Mouse (Mus musculus) heart, embryonic 12.5 days (tissue): ENCODE results near the gene Zkscan6. TPM values are rescaled to one million over a fixed set of nuclear protein-coding genes. Genes with fewer than 3 reads are reported as not detected.

Experiments used
- polyA plus RNA-seq: library from polyadenylated mRNA; unstranded; fragments of >200 nt; fragmentation: Nextera tagmentation; extraction: Ambion mirVana; gene quantifications from 2 replicates; pipeline ENCODE4 v1.2.1, GENCODE M21; 2016

The Zkscan6 gene
- polyA plus RNA-seq, 1 experiment from 2014 or later = 12.3 TPM

Other genes starting within 250 kb of the Zkscan6 start
- 73.4 and 74.0 TPM in 2 replicates for gene Map2k4, start 18.9 kb upstream of the Zkscan6 start, polyA plus RNA-seq